Mouse (Mus musculus) testis, adult 2 months (tissue): ENCODE results near the gene Lin28a.

ENCODE experiments used
- CTCF ChIP-seq: fragments of 200-500 bp; IDR thresholded peaks from 2 replicates; pipeline ENCODE4 v1.5.1; 2012; ENCODE audit warnings: low read depth, mild to moderate bottlenecking, inconsistent platforms, low read length, moderate library complexity; ENCODE audit not compliant: control insufficient read depth, insufficient read depth, insufficient replicate concordance
- POLR2A ChIP-seq: fragments of 200-500 bp; IDR thresholded peaks from 2 replicates; pipeline ENCODE4 v1.6.1; 2012; ENCODE audit warnings: low read depth, mild to moderate bottlenecking, inconsistent platforms, low read length, moderate library complexity; ENCODE audit not compliant: control insufficient read depth

DNA sequence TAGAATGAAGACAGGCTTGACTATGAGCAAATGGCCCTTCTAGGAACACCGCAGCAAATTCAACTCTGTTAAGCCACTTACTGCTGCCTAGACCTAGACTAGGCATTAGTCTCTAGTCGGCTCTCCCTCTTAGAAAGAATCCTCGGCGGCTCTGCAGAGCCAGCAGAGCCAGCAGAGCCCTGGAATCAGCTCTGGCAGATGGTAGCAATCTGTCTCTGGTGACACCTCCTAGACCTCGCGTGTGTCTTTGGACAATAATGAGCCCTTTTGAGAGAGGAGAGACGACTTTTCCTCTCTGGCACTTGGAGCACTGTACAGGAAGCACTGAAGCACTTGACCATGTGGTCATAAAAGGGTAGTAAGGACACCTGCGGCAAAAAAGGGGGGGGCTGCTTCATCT is 46.9 kb downstream of the Lin28a start:
- no peak for TF ChIP-seq POLR2A
- TF ChIP-seq CTCF = no peak
